Mouse (Mus musculus) liver, adult 2 months (tissue): Measurements from ENCODE around the gene Mpped1.

Experiments
- CTCF ChIP-seq: fragments of 200-500 bp; IDR thresholded peaks from 2 replicates; pipeline ENCODE4 v1.5.1; 2011; ENCODE audit warnings: low read depth, low read length, control low read depth
- POLR2A ChIP-seq: fragments of 200-500 bp; IDR thresholded peaks from 2 replicates; pipeline ENCODE4 v1.6.1; 2011; ENCODE audit warnings: low read length, control low read depth; ENCODE audit not compliant: insufficient read depth; ENCODE audit errors: extremely low read depth

DNA sequence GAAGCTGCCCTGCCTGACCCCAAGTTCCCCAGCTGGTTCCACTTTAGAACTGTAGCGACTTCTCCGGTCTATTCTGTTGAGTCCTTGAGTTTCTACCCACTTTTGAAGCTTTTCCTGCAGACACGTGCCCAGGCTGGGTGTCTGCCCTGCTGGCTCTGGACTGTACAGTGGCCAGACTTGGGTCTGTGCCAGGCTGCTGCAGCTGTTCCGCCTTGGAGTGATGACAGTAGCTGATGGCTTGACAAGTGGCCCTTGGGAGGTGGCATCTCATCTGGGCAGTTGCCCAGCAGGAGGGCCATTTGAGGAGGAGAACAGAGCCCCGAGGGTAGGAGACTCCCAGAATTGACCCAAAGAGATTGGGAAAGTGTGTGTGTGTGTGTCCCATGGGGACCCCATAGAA lies 6.8 kb upstream of the Mpped1 start:
- no peak for TF ChIP-seq POLR2A
- no peak for TF ChIP-seq CTCF
